Mouse (Mus musculus) G1E (cell line): ENCODE data around the gene Hoxa9.

Experiments used
- CTCF ChIP-seq: IDR thresholded peaks from 2 replicates; pipeline ENCODE4 v1.5.1; 2012; ENCODE audit warnings: low read depth, low read length, inconsistent platforms, mixed read lengths
- TAL1 ChIP-seq: conservative IDR thresholded peaks from 2 replicates; pipeline ENCODE4 v1.6.1; 2012; ENCODE audit warnings: low read depth, low read length, inconsistent platforms, mixed read lengths

DNA sequence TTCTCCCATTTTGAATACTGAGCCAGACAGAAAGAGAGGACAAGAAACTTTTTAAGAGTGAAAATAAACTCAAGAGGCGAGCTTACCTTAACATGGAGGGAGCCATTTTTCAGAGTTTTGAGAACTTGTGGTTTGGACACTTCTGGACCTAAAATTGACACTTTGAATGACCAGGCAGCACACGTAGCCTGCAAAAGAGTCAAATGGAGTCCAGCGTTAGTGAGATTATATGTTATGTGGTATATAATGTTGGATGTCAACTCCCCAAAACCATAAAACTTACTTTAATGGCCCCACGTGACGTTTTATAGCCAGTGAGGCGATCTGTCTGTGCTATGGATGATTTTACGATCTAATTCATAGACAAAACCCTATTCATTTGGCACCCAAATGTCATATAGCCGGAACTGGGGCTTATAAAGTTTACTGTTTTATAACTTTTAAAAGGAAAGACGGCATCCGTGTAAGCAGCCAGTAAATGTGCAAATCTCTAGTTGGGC is 30.1 kb downstream of the Hoxa9 start:
- no peak for TF ChIP-seq CTCF
- TF ChIP-seq TAL1: no peak
